Mouse (Mus musculus) c-Kit-positive CD71-positive TER-119-positive erythroid progenitor cells, embryonic 14.5 days (primary cell): Measurements from ENCODE around the gene Mef2a.

ENCODE experiments used
- DNase-seq: peaks from one replicate; pipeline ENCODE4 v3.0.0-alpha.2; 2013; ENCODE audit warnings: low spot score

Mef2a gene

DNA sequence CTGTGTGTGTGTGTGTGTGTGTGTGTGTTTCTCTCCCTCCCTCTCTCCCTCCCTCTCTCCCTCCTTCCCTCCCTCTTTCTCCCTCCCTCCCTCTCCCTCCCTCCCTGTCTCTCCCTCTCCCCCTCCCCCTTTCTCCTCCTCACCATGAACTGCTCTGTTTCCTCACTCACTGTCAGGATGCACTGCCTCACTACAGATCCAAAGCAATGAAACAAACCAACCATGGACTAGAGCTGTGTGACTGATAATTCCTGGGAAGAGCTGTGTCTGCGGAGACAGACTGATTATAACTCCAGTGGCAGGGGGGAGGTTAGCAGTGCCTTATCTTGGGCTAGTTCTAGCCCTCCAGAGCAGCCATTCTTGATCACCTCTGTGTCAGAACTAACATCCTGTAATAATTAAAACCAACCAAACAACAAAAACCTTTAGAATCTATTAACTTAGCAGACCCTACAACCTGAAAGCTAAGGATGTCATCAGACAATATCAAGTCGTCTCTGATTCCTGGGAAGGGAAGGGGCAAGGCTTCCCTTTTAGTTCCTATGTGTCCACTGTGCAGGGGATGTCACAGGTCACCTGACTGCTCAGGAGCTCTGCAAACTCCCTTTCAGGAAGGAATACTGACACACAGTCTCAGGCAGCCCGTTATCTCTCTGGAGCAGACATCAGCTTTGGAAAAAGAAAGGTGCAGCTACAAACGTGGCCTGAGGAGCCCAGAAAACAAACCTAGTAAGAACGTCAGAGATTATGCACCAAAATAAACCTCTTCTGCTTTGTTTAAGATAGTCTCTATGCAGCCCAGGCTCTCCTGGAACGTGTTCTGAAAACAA lies 162.4 kb downstream of the Mef2a start:
- peak; percentile 50 for DNase-seq

DNA sequence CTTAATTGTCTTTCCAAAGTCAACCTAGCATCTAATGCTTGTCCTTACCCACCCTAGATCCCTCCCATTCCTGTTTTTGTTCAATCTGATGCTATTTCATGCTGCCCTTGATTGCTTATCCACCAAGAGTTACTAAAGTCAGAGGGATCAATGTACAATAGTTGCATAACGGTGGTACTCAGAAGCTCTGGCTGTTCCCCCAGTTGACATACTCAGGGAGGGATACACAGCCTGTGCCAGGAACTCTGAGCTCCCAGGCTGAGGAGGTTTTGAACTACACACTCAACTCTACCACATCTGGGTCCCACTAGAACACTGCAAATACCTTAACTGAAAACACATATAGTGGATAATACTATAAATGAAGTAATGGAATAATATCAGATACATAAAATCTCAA lies 164.3 kb downstream of the Mef2a start:
- DNase-seq: no peak

DNA sequence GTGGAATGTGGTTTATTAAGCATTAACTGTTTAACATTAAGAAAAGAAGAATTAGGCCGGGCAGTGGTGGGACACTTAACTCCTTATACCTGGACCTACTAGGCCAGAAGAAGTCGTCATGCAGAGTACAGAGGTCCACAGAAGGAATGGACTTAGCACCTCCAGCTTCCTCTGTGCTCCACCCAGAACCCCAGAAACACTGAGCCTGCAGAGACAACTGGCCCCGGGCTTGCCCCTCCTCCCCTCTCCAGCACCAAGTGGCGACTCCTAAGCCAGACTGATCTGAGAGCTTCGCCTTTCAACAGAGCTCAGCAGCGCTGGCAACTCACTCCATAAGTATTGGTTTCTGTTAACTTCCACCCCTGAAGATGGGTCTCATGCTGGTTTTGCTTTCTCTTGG lies 165.0 kb downstream of the Mef2a start:
- DNase-seq: no peak

DNA sequence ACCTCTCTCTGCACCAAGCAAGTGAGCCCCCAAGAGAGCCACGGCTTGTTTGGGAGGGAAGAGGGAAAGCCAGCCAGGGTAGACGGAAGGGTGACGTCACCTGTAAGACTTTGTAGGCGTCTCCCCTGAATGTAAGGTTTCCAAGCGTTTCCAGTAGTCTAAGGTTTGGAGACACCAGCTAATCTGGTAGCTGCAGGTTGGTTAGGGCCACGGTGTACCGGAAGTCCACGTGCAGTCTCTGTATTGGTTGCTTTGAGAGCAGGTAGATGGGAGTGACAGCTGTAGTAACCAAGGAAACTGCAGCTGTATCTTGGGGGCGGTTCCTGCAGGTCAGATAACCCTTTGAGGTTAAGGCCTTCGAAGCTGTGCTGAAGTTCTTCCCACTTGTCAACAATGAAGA lies 166.2 kb downstream of the Mef2a start:
- DNase-seq: no peak

DNA sequence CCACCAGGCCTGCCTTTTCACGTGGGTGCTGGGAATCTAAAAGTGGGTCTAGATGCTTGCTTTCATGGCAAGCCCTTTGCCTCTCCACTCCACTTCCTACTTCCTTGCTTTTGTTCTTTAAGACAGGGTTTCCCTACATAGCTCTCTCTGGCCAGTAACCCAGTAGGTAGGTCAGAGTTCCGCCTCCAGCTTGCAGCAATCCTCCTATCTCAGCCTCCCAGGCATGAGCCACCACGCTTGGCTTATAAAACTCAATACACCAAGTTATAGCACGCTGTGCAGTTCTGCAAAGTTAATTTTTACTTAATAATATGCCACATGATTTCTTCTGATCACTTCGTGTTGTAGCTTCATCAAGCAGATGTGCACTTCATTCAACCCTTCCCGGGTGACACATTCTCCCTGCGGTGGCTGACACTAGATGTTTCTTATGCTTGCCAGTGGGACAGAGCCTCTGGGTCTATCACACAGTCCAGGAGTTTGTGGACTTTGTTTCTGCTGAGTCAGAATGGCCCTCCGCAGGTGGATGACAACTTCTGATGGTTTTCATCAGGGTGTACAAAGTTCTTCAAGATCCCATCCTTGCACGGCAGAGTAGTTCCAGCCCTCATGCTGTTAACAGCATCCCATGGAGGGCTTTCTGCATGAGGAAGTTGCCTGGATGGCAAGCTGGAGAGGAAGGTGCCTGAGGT lies 166.8 kb downstream of the Mef2a start:
- no peak for DNase-seq

DNA sequence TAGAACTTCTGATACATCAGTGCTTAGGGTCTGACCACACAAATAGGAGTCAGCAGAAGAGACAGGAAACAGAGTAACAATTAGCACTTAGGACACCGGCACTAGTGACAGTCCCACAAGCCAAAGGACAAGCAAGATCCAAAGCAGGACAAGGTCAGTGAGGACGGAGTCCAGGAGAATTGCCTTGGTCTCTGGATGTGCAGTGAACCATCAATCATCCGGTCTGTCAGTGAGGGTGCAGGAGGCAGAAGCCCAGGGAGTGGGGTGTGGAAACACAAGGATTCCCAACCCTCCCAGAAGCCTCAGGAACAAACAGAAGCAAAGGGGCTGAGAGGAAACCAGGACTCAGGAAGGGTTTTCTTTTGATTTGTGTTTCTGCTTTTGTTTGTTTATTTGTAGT lies 169.0 kb downstream of the Mef2a start:
- no peak for DNase-seq

DNA sequence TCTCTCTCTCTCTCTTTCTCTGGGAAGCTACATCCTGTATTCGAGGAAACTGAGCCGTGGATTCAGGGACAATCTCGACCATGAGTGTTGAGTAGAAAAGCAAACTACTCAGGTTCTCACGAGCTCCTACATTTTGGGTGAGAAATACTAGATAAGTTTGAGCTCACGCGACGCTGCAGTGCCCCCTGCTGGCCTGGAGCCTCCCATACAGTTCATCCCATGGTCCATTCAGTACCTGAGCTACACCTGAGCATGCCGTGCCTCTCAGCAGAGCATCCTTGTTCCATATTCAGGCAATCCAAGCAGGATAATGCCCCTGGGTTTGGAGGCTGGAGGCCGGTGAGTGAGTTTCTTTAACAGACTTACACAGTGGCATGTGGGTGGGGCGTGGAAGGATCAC lies 173.2 kb downstream of the Mef2a start:
- no peak for DNase-seq

DNA sequence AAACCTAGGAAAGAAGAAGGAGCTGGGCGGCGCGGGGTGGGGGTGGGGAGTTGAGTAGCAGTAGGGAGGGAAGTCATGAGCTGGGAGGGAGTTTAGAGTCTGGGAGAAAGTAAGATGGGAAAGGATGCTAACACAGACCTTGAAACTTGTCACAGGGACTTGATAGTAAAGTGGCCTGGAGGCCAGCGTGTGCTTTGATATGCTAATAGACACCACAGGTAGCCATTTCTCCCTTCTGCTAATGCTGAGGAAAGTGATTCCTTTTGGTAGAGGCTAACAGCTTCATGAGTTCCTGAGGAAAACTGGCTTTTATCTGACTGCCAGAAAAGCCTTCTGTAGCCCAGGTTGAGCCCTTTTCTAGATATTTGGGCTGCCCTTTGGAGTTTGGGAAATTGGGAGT lies 188.9 kb downstream of the Mef2a start:
- no peak for DNase-seq
